Mouse (Mus musculus): ENCODE data around the gene Fbn1.

The Fbn1 gene

DNA sequence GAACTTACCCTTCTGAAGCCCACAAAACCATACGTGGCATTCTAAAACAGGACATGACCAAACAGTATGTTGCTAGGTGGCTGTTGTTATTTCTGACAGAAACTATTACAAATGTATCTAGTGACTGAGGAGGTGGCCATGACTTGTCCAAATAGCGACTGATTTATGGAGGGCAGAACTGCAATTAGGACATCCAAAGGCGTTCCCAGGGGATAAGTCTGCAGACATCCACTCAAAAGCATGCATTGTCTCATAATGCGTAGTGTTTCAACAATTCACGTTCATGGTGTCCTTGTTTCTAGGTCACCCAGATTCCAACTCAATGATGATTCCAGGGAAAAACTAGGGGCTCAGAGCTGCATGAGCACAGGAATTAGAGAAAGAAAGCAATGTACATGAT is 53.0 kb downstream of the Fbn1 start:
- no peak for DNase-seq (ENCODE audit: low spot score)

- no peak for DNase-seq (ENCODE audit: low spot score)
Measured at GRCm38 (mm10) chr2:125452369-125453097, 55.3 kb downstream of the Fbn1 start.

DNA sequence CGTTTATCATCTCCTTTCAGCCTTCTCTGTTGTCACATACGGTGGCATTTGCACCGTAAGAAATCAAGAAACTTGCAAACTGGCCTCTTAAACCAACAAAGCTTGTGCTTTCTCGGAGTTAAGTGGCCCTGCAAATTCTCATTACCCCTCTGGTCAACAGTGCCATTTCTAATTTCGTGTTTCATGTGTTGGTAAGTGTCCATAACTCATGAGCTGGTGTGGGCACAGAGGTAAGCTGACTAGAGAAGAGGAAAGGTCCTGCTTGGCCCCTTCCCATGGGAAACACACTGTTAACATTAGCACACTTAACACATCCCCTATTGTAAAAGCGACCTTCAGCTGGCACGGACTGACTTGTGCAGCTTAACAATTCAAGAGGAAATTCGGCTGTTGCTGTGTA is 58.4 kb downstream of the Fbn1 start:
- no peak for DNase-seq (ENCODE audit: low spot score)

DNA sequence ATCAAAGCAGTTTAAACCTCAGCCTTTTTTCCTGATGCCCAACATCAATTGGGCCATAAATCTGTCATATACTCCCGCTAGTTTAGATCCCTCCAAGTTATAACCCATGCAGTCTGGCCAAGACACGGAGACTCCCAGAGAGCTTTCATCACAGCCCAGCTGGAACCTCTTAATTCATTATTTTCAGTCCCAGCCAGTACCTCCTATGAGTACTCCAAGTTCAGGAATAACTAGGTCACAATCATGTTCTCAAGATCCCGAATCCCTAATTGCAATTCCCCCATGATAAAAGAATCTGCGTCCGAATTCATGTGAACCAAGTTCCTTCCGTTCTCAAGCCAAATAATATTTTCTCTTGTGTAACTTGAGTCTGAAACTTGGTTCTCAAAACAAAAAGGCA is 58.9 kb downstream of the Fbn1 start:
- DNase-seq (ENCODE audit: low spot score), result no peak

GRCm38 (mm10) chr2:125447274-125447898 is 60.4 kb downstream of the Fbn1 start:
- no peak for DNase-seq (ENCODE audit: low spot score)

- no peak for DNase-seq (ENCODE audit: low spot score)
Measured at GRCm38 (mm10) chr2:125438381-125438780, 69.4 kb downstream of the Fbn1 start.

DNA sequence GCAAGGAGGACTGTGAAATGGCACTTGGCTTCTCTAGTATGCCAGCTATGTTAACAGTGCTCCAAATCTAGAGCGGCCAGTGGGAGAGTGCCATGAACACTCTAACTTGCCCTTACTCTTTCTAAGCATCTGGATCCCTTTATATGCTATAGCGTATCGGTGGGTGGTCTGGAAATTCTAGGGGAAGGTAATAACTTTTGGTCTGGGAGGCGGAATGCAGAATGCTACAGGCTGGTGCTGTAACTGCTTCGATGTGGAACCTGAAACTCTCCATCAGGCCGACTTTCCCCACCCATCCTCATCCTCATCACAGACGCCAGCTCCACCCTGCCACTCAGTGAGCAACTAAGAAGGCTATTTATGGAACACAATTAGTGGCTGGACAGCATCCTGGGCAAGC is 71.6 kb downstream of the Fbn1 start:
- DNase-seq (ENCODE audit: low spot score), result no peak

DNA sequence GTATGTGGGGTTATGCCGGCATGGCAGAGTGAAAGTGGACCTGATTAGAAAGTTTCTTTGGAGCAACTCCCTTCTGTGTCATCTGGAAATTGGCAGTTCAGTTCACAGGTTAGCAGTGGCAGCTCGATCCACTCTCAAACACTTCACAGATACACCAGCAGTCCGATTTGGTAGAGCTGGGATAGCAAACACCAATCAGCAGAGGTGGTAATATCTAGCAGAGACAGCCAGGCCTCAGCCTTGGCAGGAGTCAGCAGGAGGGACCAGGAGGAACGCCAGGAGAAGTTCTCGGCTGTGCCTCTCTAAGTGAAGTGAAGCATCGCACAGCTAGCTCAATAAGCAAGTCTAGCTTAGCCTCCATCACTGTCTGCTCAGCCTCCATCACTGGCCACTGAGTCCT is 74.3 kb downstream of the Fbn1 start:
- no peak for DNase-seq (ENCODE audit: low spot score)

- no peak for DNase-seq (ENCODE audit: low spot score)
Measured at GRCm38 (mm10) chr2:125431491-125431890, 76.3 kb downstream of the Fbn1 start.

DNA sequence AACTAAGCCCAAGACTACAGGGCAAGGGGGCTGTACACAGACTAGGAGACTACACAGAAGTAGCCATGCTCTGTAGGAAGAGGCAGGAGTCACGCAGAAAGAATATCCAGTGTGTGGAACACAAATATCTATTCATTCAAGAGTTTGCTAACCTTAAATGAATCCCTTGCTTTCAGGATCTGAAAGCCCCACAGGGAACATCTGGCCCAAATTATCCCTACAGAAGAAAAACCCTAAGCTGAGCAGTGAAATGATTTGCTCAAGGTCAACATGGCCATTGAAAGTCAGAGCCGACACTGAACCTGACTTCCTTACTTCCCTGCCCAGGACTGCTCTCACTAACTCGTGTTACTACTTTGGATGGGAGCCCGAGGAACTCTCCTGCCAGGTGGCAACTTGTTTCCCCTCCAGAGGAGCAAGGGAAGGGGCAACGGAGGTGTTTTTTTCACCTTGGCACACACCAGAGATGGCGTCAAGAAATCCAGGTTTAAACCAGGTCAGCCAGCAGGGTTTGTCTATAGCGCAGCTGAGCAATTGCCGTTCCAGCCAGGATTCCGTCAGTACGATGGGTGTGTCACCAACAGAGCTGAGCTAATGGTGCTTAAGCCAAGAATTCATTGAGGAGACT is 78.9 kb downstream of the Fbn1 start:
- peak; percentile 8 for DNase-seq (ENCODE audit: low spot score)

DNA sequence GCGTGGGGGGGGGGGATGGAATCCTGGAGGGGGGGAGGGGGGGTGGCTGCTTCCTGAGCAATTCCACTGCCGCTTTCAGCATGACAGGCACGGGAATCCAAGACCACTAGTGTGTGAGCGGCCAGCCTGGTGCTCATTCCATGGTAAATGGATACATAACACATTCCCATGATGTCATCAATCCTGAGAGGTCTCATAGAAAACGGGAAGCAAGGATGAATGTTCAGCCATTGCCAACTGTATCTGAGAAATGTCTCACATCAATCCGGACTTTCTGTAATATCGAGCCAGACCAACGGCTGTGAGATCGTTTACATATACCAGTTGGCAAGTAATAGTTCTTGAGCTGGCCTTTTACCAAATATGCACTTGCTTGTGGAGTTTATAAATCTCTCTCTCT is 87.2 kb downstream of the Fbn1 start:
- DNase-seq (ENCODE audit: low spot score), result no peak

GRCm38 (mm10) chr2:125419681-125420080 is 88.1 kb downstream of the Fbn1 start:
- DNase-seq (ENCODE audit: low spot score), result no peak

GRCm38 (mm10) chr2:125418546-125418945 is 89.2 kb downstream of the Fbn1 start:
- DNase-seq (ENCODE audit: low spot score), result no peak

DNA sequence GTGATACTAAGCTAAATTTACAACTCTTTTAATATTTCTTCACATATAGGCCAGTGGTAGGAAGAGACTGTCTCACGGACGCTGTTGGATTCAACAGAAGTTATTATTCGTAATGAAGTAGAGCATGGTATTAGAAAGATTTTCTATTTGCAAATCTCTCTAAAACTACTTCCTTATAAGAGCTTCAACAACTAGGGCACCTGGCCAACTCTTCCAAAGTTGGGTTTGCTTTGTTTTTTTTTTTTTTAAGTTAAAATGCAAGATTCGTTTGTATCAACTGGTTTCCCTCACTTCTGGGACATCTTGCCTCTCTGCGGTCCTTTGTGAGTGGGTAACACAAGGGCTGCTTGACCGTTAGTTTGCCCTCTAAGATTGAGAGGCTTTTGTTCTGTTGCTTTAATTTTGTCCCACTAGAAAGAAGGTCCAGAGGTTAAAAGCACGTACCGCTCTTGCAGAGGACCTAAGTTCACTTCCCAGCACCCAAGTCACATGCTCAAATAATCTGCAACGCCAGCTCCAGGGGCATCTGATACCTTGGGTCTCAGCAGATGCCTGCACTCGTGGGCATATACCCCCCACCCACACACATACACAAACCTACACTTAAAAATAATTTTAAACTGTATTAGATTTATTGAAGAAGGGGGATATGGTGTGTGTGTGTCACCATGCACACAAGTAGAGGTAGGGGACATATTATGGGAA is 91.1 kb downstream of the Fbn1 start:
- DNase-seq (ENCODE audit: low spot score), result no peak

- DNase-seq (ENCODE audit: low spot score), result no peak
Measured at GRCm38 (mm10) chr2:125412351-125412750, 95.4 kb downstream of the Fbn1 start.

GRCm38 (mm10) chr2:125411777-125412176 is 96.0 kb downstream of the Fbn1 start:
- no peak for DNase-seq (ENCODE audit: low spot score)

GRCm38 (mm10) chr2:125404509-125405105 is 103.2 kb downstream of the Fbn1 start:
- no peak for DNase-seq (ENCODE audit: low spot score)

- no peak for DNase-seq (ENCODE audit: low spot score)
Measured at GRCm38 (mm10) chr2:125402276-125402675, 105.5 kb downstream of the Fbn1 start.

- no peak for DNase-seq (ENCODE audit: low spot score)
Measured at GRCm38 (mm10) chr2:125400121-125400520, 107.7 kb downstream of the Fbn1 start.

DNA sequence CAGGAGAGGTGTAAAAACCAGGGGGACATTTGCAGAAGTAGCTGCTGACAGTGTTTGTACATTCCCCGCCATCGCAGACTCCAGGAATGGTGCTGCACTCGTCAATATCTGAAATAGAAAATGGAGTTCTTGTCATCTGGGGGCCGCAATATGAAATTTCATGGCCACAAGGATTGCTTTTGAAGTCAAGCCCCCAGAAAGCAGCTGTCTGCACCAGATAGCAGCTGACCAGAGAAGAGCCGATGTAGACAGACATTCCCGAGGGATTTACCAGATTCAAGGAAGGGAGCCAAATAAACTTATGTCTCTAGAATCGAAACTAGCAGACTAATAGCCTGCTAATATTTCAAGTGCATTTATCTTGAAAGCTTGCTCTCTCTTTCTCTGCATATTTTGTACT is 110.0 kb downstream of the Fbn1 start:
- no peak for DNase-seq (ENCODE audit: low spot score)

DNA sequence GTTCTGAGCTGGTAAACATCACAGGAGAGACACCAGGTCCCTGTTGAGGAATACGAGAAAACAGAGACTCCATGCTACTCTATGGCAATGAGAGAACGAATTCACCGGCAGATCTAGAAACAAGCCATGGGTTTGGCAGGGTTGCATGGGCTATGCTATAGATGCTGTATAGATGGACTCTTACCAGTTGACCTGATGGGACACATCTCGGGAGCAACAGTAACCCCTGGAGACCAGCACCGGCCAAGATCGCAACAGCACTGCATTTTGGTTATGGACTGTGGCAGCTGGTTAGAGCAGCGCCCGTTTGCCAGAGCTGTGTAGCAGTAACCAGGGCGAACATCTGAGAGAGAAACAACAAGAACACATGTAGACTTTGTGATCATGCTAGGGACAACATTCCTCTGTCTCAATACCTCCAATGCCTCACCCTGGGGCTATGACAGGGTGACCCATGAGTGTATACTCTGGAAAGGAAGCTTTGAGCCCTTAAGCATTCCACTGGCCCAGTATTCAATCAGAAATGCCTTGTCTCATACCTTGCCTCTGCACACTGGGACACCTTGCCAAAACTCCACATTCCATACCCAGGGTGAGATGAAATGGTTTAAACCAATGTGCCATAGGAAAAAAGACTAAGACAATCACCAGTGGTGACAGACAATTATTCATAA is 113.2 kb downstream of the Fbn1 start:
- no peak for DNase-seq (ENCODE audit: low spot score)

GRCm38 (mm10) chr2:125391582-125391981 is 116.2 kb downstream of the Fbn1 start:
- no peak for DNase-seq (ENCODE audit: low spot score)

Data from urinary bladder, postnatal 25 days (tissue).